Mouse (Mus musculus): ENCODE measurements at regions not wholly inside any gene's neighbourhood (a gene's known extent, or its start where the extent isn't known, plus 50 kb on each side); places are given as distances from the start of the nearest gene placed in this dataset.
"Not testable (repeated sequence)": the region's sequence is repeated elsewhere in the genome, so short reads cannot be mapped to it uniquely, and the experiment has no call there.

GRCm38 (mm10) chr13:6901682-6902081 lies 253.1 kb upstream of the Pfkp start:
- no peak overlapping the region for H3K9ac ChIP-seq
- no peaks in the 10 kb centered on the region for H3K4me1 ChIP-seq (replicated peaks)
- no peak overlapping the region for H3K4me3 ChIP-seq
- no peaks in the 10 kb centered on the region for H3K9me3 ChIP-seq (replicated peaks)
- H3K27ac ChIP-seq, result no peak overlapping the region
- H3K27me3 ChIP-seq, result no peaks in the 10 kb centered on the region
- no peak overlapping the region for H3K4me2 ChIP-seq
- no peak for ATAC-seq (replicated peaks; ENCODE audit: insufficient number of reproducible peaks, insufficient read depth, low FRiP score, low read depth)
- H3K36me3 ChIP-seq, result no peaks in the 10 kb centered on the region
- 57% methylated on average over 2 of the region's 2 CpGs for whole genome bisulfite sequencing

GRCm38 (mm10) chr13:6897666-6898065 lies 249.1 kb upstream of the Pfkp start:
- H3K27ac ChIP-seq, result no peak overlapping the region
- H3K4me3 ChIP-seq, result no peak overlapping the region
- no peaks in the 10 kb centered on the region for H3K9me3 ChIP-seq (replicated peaks)
- H3K4me2 ChIP-seq, result no peak overlapping the region
- H3K36me3 ChIP-seq, result no peaks in the 10 kb centered on the region
- no peak overlapping the region for H3K9ac ChIP-seq
- 72% methylated on average over 1 of the region's 1 CpGs for whole genome bisulfite sequencing
- H3K4me1 ChIP-seq (replicated peaks), result no peaks in the 10 kb centered on the region
- no peak for ATAC-seq (replicated peaks; ENCODE audit: insufficient number of reproducible peaks, insufficient read depth, low FRiP score, low read depth)
- no peaks in the 10 kb centered on the region for H3K27me3 ChIP-seq

- no peaks in the 10 kb centered on the region for H3K4me1 ChIP-seq (replicated peaks)
- no peak overlapping the region for H3K4me2 ChIP-seq
- no peak for ATAC-seq (replicated peaks; ENCODE audit: insufficient number of reproducible peaks, insufficient read depth, low FRiP score, low read depth)
- H3K27me3 ChIP-seq, result no peaks in the 10 kb centered on the region
- no peak overlapping the region for H3K4me3 ChIP-seq
- no peak overlapping the region for H3K9ac ChIP-seq
- no peaks in the 10 kb centered on the region for H3K36me3 ChIP-seq
- H3K27ac ChIP-seq, result no peak overlapping the region
- H3K9me3 ChIP-seq (replicated peaks), result no peaks in the 10 kb centered on the region
- 42% methylated on average over 5 of the region's 5 CpGs for WGBS
These were observed 243.0 kb upstream of the Pfkp start for GRCm38 (mm10) chr13:6891458-6892076.

- not testable (repeated sequence) for H3K27ac ChIP-seq; H3K4me3 ChIP-seq; H3K27me3 ChIP-seq; H3K4me1 ChIP-seq (replicated peaks); H3K9me3 ChIP-seq (replicated peaks); H3K9ac ChIP-seq; H3K36me3 ChIP-seq; ATAC-seq (replicated peaks; ENCODE audit: insufficient number of reproducible peaks, insufficient read depth, low FRiP score, low read depth); H3K4me2 ChIP-seq
- WGBS, result 75% methylated on average over 9 of the region's 9 CpGs
These were observed 240.9 kb upstream of the Pfkp start for GRCm38 (mm10) chr13:6889446-6889845.

- WGBS, result 93% methylated on average over 1 of the region's 1 CpGs
- Histone ChIP-seq H3K27me3 (no peaks in the 10 kb centered on the region), H3K4me3 (no peak overlapping the region), H3K4me1 (replicated peaks) (no peaks in the 10 kb centered on the region), H3K36me3 (no peaks in the 10 kb centered on the region), H3K4me2 (no peak overlapping the region), H3K27ac (no peak overlapping the region), H3K9me3 (replicated peaks) (no peaks in the 10 kb centered on the region), H3K9ac (no peak overlapping the region)
- no peak for ATAC-seq (replicated peaks; ENCODE audit: insufficient number of reproducible peaks, insufficient read depth, low FRiP score, low read depth)
These were observed 239.8 kb upstream of the Pfkp start for GRCm38 (mm10) chr13:6888381-6888780.

GRCm38 (mm10) chr13:6877018-6877901 lies 228.7 kb upstream of the Pfkp start:
- no peak overlapping the region for H3K4me3 ChIP-seq
- no peak overlapping the region for H3K9ac ChIP-seq
- H3K27me3 ChIP-seq, result no peaks in the 10 kb centered on the region
- H3K4me2 ChIP-seq, result no peak overlapping the region
- no peak for ATAC-seq (replicated peaks; ENCODE audit: insufficient number of reproducible peaks, insufficient read depth, low FRiP score, low read depth)
- H3K4me1 ChIP-seq (replicated peaks), result no peaks in the 10 kb centered on the region
- H3K27ac ChIP-seq, result no peak overlapping the region
- WGBS, result 87% methylated on average over 5 of the region's 5 CpGs
- no peaks in the 10 kb centered on the region for H3K36me3 ChIP-seq
- no peaks in the 10 kb centered on the region for H3K9me3 ChIP-seq (replicated peaks)

- 67% methylated on average over 1 of the region's 1 CpGs for WGBS
- Histone ChIP-seq H3K4me1 (replicated peaks) (no peaks in the 10 kb centered on the region), H3K9me3 (replicated peaks) (no peaks in the 10 kb centered on the region), H3K4me2 (no peak overlapping the region), H3K36me3 (no peaks in the 10 kb centered on the region), H3K27ac (no peak overlapping the region), H3K9ac (no peak overlapping the region), H3K4me3 (no peak overlapping the region), H3K27me3 (no peaks in the 10 kb centered on the region)
- ATAC-seq (replicated peaks; ENCODE audit: insufficient number of reproducible peaks, insufficient read depth, low FRiP score, low read depth), result no peak
These were observed 213.6 kb upstream of the Pfkp start for GRCm38 (mm10) chr13:6862186-6862585.

- H3K4me3 ChIP-seq, result no peak overlapping the region
- no peak for ATAC-seq (replicated peaks; ENCODE audit: insufficient number of reproducible peaks, insufficient read depth, low FRiP score, low read depth)
- no peak overlapping the region for H3K27ac ChIP-seq
- no peaks in the 10 kb centered on the region for H3K9me3 ChIP-seq (replicated peaks)
- H3K4me2 ChIP-seq, result no peak overlapping the region
- H3K4me1 ChIP-seq (replicated peaks), result no peaks in the 10 kb centered on the region
- H3K36me3 ChIP-seq, result no peaks in the 10 kb centered on the region
- no peak overlapping the region for H3K9ac ChIP-seq
- 76% methylated on average over 3 of the region's 3 CpGs for WGBS
- no peaks in the 10 kb centered on the region for H3K27me3 ChIP-seq
These were observed 211.0 kb upstream of the Pfkp start for GRCm38 (mm10) chr13:6859551-6859950.

GRCm38 (mm10) chr13:6855199-6856148 lies 206.9 kb upstream of the Pfkp start:
- Histone ChIP-seq H3K4me1 (replicated peaks) (no peaks in the 10 kb centered on the region), H3K36me3 (no peaks in the 10 kb centered on the region), H3K4me2 (no peak overlapping the region), H3K27me3 (no peaks in the 10 kb centered on the region), H3K27ac (no peak overlapping the region), H3K9ac (no peak overlapping the region), H3K4me3 (no peak overlapping the region), H3K9me3 (replicated peaks) (no peaks in the 10 kb centered on the region)
- no peak for ATAC-seq (replicated peaks; ENCODE audit: insufficient number of reproducible peaks, insufficient read depth, low FRiP score, low read depth)
- 49% methylated on average over 10 of the region's 10 CpGs for WGBS

- Histone ChIP-seq H3K36me3 (no peaks in the 10 kb centered on the region), H3K4me1 (replicated peaks) (no peaks in the 10 kb centered on the region), H3K27ac (no peak overlapping the region), H3K9me3 (replicated peaks) (no peaks in the 10 kb centered on the region), H3K4me3 (no peak overlapping the region), H3K9ac (no peak overlapping the region), H3K27me3 (no peaks in the 10 kb centered on the region), H3K4me2 (no peak overlapping the region)
- ATAC-seq (replicated peaks; ENCODE audit: insufficient number of reproducible peaks, insufficient read depth, low FRiP score, low read depth), result no peak
- WGBS, result 67% methylated on average over 5 of the region's 5 CpGs
These were observed 188.9 kb upstream of the Pfkp start for GRCm38 (mm10) chr13:6837446-6837845.

GRCm38 (mm10) chr13:6837075-6837422 lies 188.5 kb upstream of the Pfkp start:
- Histone ChIP-seq H3K9me3 (replicated peaks) (no peaks in the 10 kb centered on the region), H3K36me3 (no peaks in the 10 kb centered on the region), H3K4me1 (replicated peaks) (no peaks in the 10 kb centered on the region), H3K4me3 (no peak overlapping the region), H3K4me2 (no peak overlapping the region), H3K9ac (no peak overlapping the region), H3K27ac (no peak overlapping the region), H3K27me3 (no peaks in the 10 kb centered on the region)
- 79% methylated on average over 1 of the region's 1 CpGs for WGBS
- ATAC-seq (replicated peaks; ENCODE audit: insufficient number of reproducible peaks, insufficient read depth, low FRiP score, low read depth), result no peak

Measured in heart, embryonic 15.5 days (tissue).